Mouse (Mus musculus) limb, embryonic 14.5 days (tissue): Measurements from ENCODE around the gene Apopt1. TPM values are rescaled to one million over a fixed set of nuclear protein-coding genes. Genes with fewer than 3 reads are reported as not detected.
A peak's percentile ranks its signal among the peaks of the same experiment; 100 is the strongest.

ENCODE experiments used
- ATAC-seq: fragments of 200-750 bp; cut with Nextera tagmentation; 2 replicates; pipeline ENCODE4 v1.8.0; 2017; ENCODE audit warnings: low read depth, moderate number of reproducible peaks, moderate TSS enrichment; ENCODE audit not compliant: low FRiP score
- DNase-seq: peaks from one replicate; pipeline ENCODE4 v3.0.0-alpha.2; 2015; ENCODE audit warnings: low spot score
- H3K27ac ChIP-seq: fragments of 300-500 bp; sonication (generic); replicated peaks from 2 replicates; pipeline ENCODE4 v1.5.1; 2014; ENCODE audit warnings: low read depth, mild to moderate bottlenecking, low read length, moderate library complexity, mixed read lengths
- H3K27me3 ChIP-seq: fragments of 300-500 bp; sonication (generic); 2 replicates; pipeline ENCODE4 v1.6.1; 2014; ENCODE audit warnings: low read length, mixed read lengths; ENCODE audit not compliant: control insufficient read depth, insufficient read depth
- H3K36me3 ChIP-seq: fragments of 300-500 bp; sonication (generic); 2 replicates; pipeline ENCODE4 v1.6.1; 2014; ENCODE audit warnings: mild to moderate bottlenecking, low read length, moderate library complexity, mixed read lengths; ENCODE audit not compliant: control insufficient read depth, insufficient read depth
- H3K4me1 ChIP-seq: fragments of 300-500 bp; sonication (generic); 2 replicates; pipeline ENCODE4 v1.6.1; 2014; ENCODE audit warnings: antibody characterized with exemption, low read length, mixed read lengths; ENCODE audit not compliant: control insufficient read depth, insufficient read depth
- H3K4me2 ChIP-seq: fragments of 300-500 bp; sonication (generic); replicated peaks from 2 replicates; pipeline ENCODE4 v1.6.1; 2014; ENCODE audit warnings: low read depth, mild to moderate bottlenecking, low read length, moderate library complexity; ENCODE audit not compliant: severe bottlenecking
- H3K4me3 ChIP-seq: fragments of 300-500 bp; sonication (generic); replicated peaks from 2 replicates; pipeline ENCODE4 v1.5.1; 2014; ENCODE audit warnings: low read length
- H3K9ac ChIP-seq: fragments of 300-500 bp; sonication (generic); 2 replicates; pipeline ENCODE4 v1.6.1; 2014; ENCODE audit warnings: mild to moderate bottlenecking, low read depth, low read length, moderate library complexity; ENCODE audit not compliant: severe bottlenecking
- H3K9me3 ChIP-seq: fragments of 300-500 bp; sonication (generic); 2 replicates; pipeline ENCODE4 v1.6.1; 2016; ENCODE audit warnings: low read length; ENCODE audit not compliant: control insufficient read depth
- POLR2A ChIP-seq: fragments of 200-500 bp; IDR thresholded peaks from 2 replicates; pipeline ENCODE4 v1.8.0; 2012; ENCODE audit warnings: inconsistent platforms, mild to moderate bottlenecking, moderate library complexity, borderline replicate concordance; ENCODE audit not compliant: insufficient read depth, insufficient read length; ENCODE audit errors: extremely low read depth
- WGBS: fragments of 180-500 bp; shearing (Covaris S2); extraction: QIAGEN DNeasy Blood & Tissue Kit; methylation state at CpG from one replicate; pipeline ENCODE4 v1.1.7; 2014; 5-methylcytosine and 5-hydroxymethylcytosine counted together
- polyA plus RNA-seq, 2 experiments: library from polyadenylated mRNA; depleted of rRNA in 1 of 2; stranded (reverse) in 1 of 2; unstranded in 1 of 2; fragments of >200 nt; fragmentation: Nextera tagmentation in 1 of 2; extraction: Ambion mirVana in 1 of 2; gene quantifications; 2 replicates each; pipeline versions ENCODE4 v1.2.1 to v1.2.3; 2012 to 2014

Gene Apopt1
- polyA plus RNA-seq, 2 experiments: 39.7 to 50.7 TPM

GRCm38 (mm10) chr12:111755231-111755630 lies 42.2 kb downstream of the Apopt1 start:
- H3K9ac ChIP-seq: no peak overlapping the region
- no peaks in the 10 kb centered on the region for H3K9me3 ChIP-seq
- H3K27me3 ChIP-seq: no peaks in the 10 kb centered on the region
- no peak for TF ChIP-seq POLR2A
- H3K4me3 ChIP-seq: no peak overlapping the region
- H3K36me3 ChIP-seq: no peaks in the 10 kb centered on the region
- 52% methylated on average over 2 of the region's 2 CpGs for WGBS
- no peak for ATAC-seq
- H3K4me1 ChIP-seq: peaks cover 14% of the 10 kb centered on the region; the same call in 1 of the 2 replicates
- H3K27ac ChIP-seq: no peak overlapping the region
- DNase-seq: no peak
- no peak overlapping the region for H3K4me2 ChIP-seq

DNA sequence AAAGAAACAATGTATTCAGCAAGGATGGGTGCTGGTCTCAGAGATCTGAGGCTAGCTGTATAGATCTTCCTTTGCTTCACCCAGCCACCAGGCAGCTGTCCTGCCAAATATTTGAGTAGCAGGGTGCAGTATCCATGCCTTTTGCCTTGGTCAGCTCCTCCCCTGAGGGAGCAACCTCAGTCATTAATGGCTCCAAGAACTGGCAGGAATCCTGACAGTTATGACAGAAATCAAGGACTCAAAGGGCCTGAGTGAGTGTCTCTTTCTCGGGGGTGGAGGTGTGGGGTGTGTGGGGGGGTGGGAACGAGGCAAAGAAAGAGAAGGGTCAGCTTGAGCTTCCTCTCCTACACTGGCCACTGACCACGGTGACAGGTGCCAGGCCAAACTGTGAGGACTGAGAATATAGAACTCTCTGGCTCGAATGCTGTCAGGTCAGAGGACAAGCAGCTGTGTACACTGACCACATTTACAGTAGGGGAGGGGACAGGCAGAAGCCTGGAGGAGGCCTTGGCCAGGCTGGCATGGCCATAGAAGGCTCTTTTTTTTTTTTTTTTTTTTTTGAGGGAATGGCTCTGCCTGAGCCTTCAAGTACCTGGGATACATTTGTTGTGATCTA lies 43.1 kb downstream of the Apopt1 start:
- no peak for TF ChIP-seq POLR2A
- Histone ChIP-seq H3K4me3 (no peak overlapping the region), H3K27me3 (no peaks in the 10 kb centered on the region), H3K27ac (no peak overlapping the region), H3K36me3 (no peaks in the 10 kb centered on the region), H3K9ac (no peak overlapping the region), H3K4me2 (no peak overlapping the region), H3K4me1 (peaks cover 15% of the 10 kb centered on the region; the same call in 1 of the 2 replicates), H3K9me3 (no peaks in the 10 kb centered on the region)
- DNase-seq (no peak), ATAC-seq (no peak)
- WGBS: 68% methylated on average over 4 of the region's 4 CpGs

DNA sequence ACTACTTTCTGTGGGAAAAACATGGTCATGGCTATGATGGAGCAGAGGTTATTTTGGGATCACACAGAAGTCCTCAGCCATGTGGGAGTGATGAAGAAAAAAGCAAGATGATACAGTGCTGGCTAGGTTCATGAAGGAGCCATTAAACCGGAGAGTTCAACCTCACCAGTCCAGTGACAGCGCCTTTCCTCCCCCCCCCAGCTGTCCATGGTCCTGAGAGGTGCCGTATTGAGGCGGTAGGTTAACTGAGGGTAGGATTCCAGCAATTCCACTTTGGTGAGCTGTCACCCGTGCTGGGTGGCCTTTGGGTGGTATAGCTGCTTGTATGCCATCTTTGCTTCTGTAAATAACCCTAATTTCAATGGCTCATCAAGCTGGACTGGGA lies 43.6 kb downstream of the Apopt1 start:
- Histone ChIP-seq H3K4me3 (no peak overlapping the region), H3K9ac (no peak overlapping the region), H3K27me3 (no peaks in the 10 kb centered on the region), H3K4me2 (no peak overlapping the region), H3K9me3 (no peaks in the 10 kb centered on the region), H3K27ac (no peak overlapping the region), H3K36me3 (no peaks in the 10 kb centered on the region), H3K4me1 (peaks cover 15% of the 10 kb centered on the region; the same call in 1 of the 2 replicates)
- TF ChIP-seq POLR2A: no peak
- DNase-seq (no peak), ATAC-seq (no peak)
- 39% methylated on average over 5 of the region's 5 CpGs for WGBS

- no peak for ATAC-seq
- peak overlapping the region; percentile 90 for H3K4me3 ChIP-seq
- 32% methylated on average over 10 of the region's 10 CpGs for whole genome bisulfite sequencing
- H3K9ac ChIP-seq: peak overlapping the region; percentile 87
- peak overlapping the region; percentile 99 for H3K4me2 ChIP-seq
- peaks cover 6% of the 10 kb centered on the region; the same call in 1 of the 2 replicates for H3K36me3 ChIP-seq
- TF ChIP-seq POLR2A: no peak
- H3K9me3 ChIP-seq: no peaks in the 10 kb centered on the region
- peaks cover 15% of the 10 kb centered on the region; the same call in 1 of the 2 replicates for H3K4me1 ChIP-seq
- H3K27me3 ChIP-seq: no peaks in the 10 kb centered on the region
- DNase-seq: no peak
- H3K27ac ChIP-seq: no peak overlapping the region
Measured at GRCm38 (mm10) chr12:111757561-111758325, 44.7 kb downstream of the Apopt1 start.

GRCm38 (mm10) chr12:111758381-111759175 lies 45.5 kb downstream of the Apopt1 start, which contains the start of gene Klc1:
Gene Klc1 (plus strand): TSS chr12:111758849.
- peak; percentile 44 for DNase-seq
- peak within 1 kb of the TSS; percentile 87 for H3K9ac ChIP-seq
- 0 out of 2 replicates have a peak, but pooled peaks have one; percentile 82 for TF ChIP-seq POLR2A

More at GRCm38 (mm10) chr12:111758381-111759175, 45.5 kb downstream of the Apopt1 start, which contains the start of gene Klc1:
- H3K4me3 ChIP-seq: peak within 1 kb of the TSS; percentile 90
- WGBS: 5% methylated on average over 43 of the region's 85 CpGs
- H3K9me3 ChIP-seq: no peaks in the 10 kb centered on the region
- peaks cover 7% of the 10 kb centered on the region; the same call in 1 of the 2 replicates for H3K36me3 ChIP-seq
- peak; percentile 86 for ATAC-seq
- H3K4me2 ChIP-seq: peak within 1 kb of the TSS; percentile 99
- H3K27me3 ChIP-seq: no peaks in the 10 kb centered on the region
- peaks cover 11% of the 10 kb centered on the region; the same call in 1 of the 2 replicates for H3K4me1 ChIP-seq
- peak within 1 kb of the TSS; percentile 81 for H3K27ac ChIP-seq
